Mouse (Mus musculus): ENCODE data around the gene Chrnd. TPM values are rescaled to one million over a fixed set of nuclear protein-coding genes. Genes with fewer than 3 reads are reported as not detected.

The Chrnd gene
- polyA plus RNA-seq (2015; fragmentation: Nextera tagmentation; extraction: Ambion mirVana), result not detected in 2 replicates

GRCm38 (mm10) chr1:87190429-87190828, at the start of gene Chrnd:
Gene Chrnd, plus strand, starts transcription at chr1:87190607.
- no peak within 1 kb of the TSS for H3K4me2 ChIP-seq (replicated peaks)
- H3K36me3 ChIP-seq, result no peaks in the 10 kb centered on the region
- H3K4me1 ChIP-seq (replicated peaks), result peaks cover 12% of the 10 kb centered on the region
- no peak for ATAC-seq
- H3K27ac ChIP-seq, result no peak within 1 kb of the TSS
- no peaks in the 10 kb centered on the region for H3K9me3 ChIP-seq
- 48% methylated on average over 4 of the region's 4 CpGs for WGBS
- no peak within 1 kb of the TSS for H3K9ac ChIP-seq (replicated peaks)
- H3K4me3 ChIP-seq (replicated peaks), result no peak within 1 kb of the TSS
- peaks cover 24% of the 10 kb centered on the region for H3K27me3 ChIP-seq

GRCm38 (mm10) chr1:87141550-87141949, 48.9 kb upstream of the Chrnd start:
- no peaks in the 10 kb centered on the region for H3K9me3 ChIP-seq
- 69% methylated on average over 4 of the region's 4 CpGs for WGBS
- no peak overlapping the region for H3K4me3 ChIP-seq (replicated peaks)
- H3K4me2 ChIP-seq (replicated peaks), result no peak overlapping the region
- no peaks in the 10 kb centered on the region for H3K27me3 ChIP-seq
- ATAC-seq, result peak; percentile 50; the same call in 1 of the 2 replicates
- no peak overlapping the region for H3K27ac ChIP-seq
- no peak overlapping the region for H3K9ac ChIP-seq (replicated peaks)
- H3K36me3 ChIP-seq, result no peaks in the 10 kb centered on the region
- peaks cover 16% of the 10 kb centered on the region for H3K4me1 ChIP-seq (replicated peaks)

- H3K4me2 ChIP-seq (replicated peaks), result no peak overlapping the region
- no peaks in the 10 kb centered on the region for H3K9me3 ChIP-seq
- ATAC-seq, result peak; percentile 43; the same call in 1 of the 2 replicates
- H3K27me3 ChIP-seq, result no peaks in the 10 kb centered on the region
- WGBS, result 66% methylated on average over 9 of the region's 9 CpGs
- H3K4me3 ChIP-seq (replicated peaks), result no peak overlapping the region
- peaks cover 16% of the 10 kb centered on the region for H3K4me1 ChIP-seq (replicated peaks)
- no peaks in the 10 kb centered on the region for H3K36me3 ChIP-seq
- H3K9ac ChIP-seq (replicated peaks), result no peak overlapping the region
- no peak overlapping the region for H3K27ac ChIP-seq
Measured at GRCm38 (mm10) chr1:87142456-87142855, 48.0 kb upstream of the Chrnd start.

- Histone ChIP-seq H3K9ac (replicated peaks) (no peak overlapping the region), H3K9me3 (no peaks in the 10 kb centered on the region), H3K36me3 (no peaks in the 10 kb centered on the region), H3K4me3 (replicated peaks) (no peak overlapping the region), H3K4me1 (replicated peaks) (peaks cover 16% of the 10 kb centered on the region), H3K4me2 (replicated peaks) (no peak overlapping the region), H3K27me3 (peaks cover 4% of the 10 kb centered on the region; the same call in 1 of the 2 replicates), H3K27ac (no peak overlapping the region)
- 65% methylated on average over 10 of the region's 10 CpGs for WGBS
- ATAC-seq, result peak; percentile 13; the same call in 1 of the 2 replicates
Measured at GRCm38 (mm10) chr1:87143141-87143540, 47.3 kb upstream of the Chrnd start.

GRCm38 (mm10) chr1:87149422-87149821, 41.0 kb upstream of the Chrnd start:
- peaks cover 51% of the 10 kb centered on the region for H3K27me3 ChIP-seq
- H3K9ac ChIP-seq (replicated peaks), result no peak overlapping the region

GRCm38 (mm10) chr1:87151286-87151685, 39.1 kb upstream of the Chrnd start:
- ATAC-seq, result no peak
- H3K9ac ChIP-seq (replicated peaks), result no peak overlapping the region
- no peak overlapping the region for H3K27ac ChIP-seq
- H3K9me3 ChIP-seq, result no peaks in the 10 kb centered on the region
- 87% methylated on average over 6 of the region's 6 CpGs for WGBS
- no peaks in the 10 kb centered on the region for H3K36me3 ChIP-seq
- peaks cover 69% of the 10 kb centered on the region for H3K27me3 ChIP-seq
- H3K4me2 ChIP-seq (replicated peaks), result no peak overlapping the region
- H3K4me3 ChIP-seq (replicated peaks), result no peak overlapping the region
- peaks cover 28% of the 10 kb centered on the region for H3K4me1 ChIP-seq (replicated peaks)

More at GRCm38 (mm10) chr1:87149422-87149821, 41.0 kb upstream of the Chrnd start:
- Histone ChIP-seq H3K36me3 (no peaks in the 10 kb centered on the region), H3K9me3 (no peaks in the 10 kb centered on the region), H3K4me3 (replicated peaks) (no peak overlapping the region), H3K4me2 (replicated peaks) (no peak overlapping the region), H3K4me1 (replicated peaks) (peaks cover 13% of the 10 kb centered on the region), H3K27ac (no peak overlapping the region)
- 22% methylated on average over 13 of the region's 13 CpGs for WGBS
- ATAC-seq, result no peak

- Histone ChIP-seq H3K27ac (no peak overlapping the region), H3K27me3 (peaks cover 88% of the 10 kb centered on the region), H3K4me2 (replicated peaks) (peak overlapping the region; percentile 66), H3K4me3 (replicated peaks) (peak overlapping the region; percentile 45), H3K9me3 (no peaks in the 10 kb centered on the region), H3K9ac (replicated peaks) (peak overlapping the region; percentile 51), H3K36me3 (no peaks in the 10 kb centered on the region), H3K4me1 (replicated peaks) (peaks cover 28% of the 10 kb centered on the region)
- peak; percentile 28; the same call in 1 of the 2 replicates for ATAC-seq
- 0% methylated on average over 71 of the region's 72 CpGs for WGBS
Measured at GRCm38 (mm10) chr1:87153776-87154500, 36.5 kb upstream of the Chrnd start.

GRCm38 (mm10) chr1:87154501-87155120, 35.8 kb upstream of the Chrnd start:
- Histone ChIP-seq H3K9ac (replicated peaks) (peak overlapping the region; percentile 51), H3K4me1 (replicated peaks) (peaks cover 28% of the 10 kb centered on the region), H3K27me3 (peaks cover 88% of the 10 kb centered on the region), H3K36me3 (no peaks in the 10 kb centered on the region), H3K9me3 (no peaks in the 10 kb centered on the region), H3K4me3 (replicated peaks) (peak overlapping the region; percentile 45), H3K4me2 (replicated peaks) (peak overlapping the region; percentile 66), H3K27ac (no peak overlapping the region)
- peak; percentile 1; the same call in 1 of the 2 replicates for ATAC-seq
- WGBS, result under 1% methylated on average over 58 of the region's 58 CpGs

GRCm38 (mm10) chr1:87155531-87156198, 34.7 kb upstream of the Chrnd start:
- Histone ChIP-seq H3K9me3 (no peaks in the 10 kb centered on the region), H3K27ac (no peak overlapping the region), H3K36me3 (no peaks in the 10 kb centered on the region), H3K9ac (replicated peaks) (peak overlapping the region; percentile 66), H3K4me1 (replicated peaks) (peaks cover 28% of the 10 kb centered on the region), H3K27me3 (peaks cover 88% of the 10 kb centered on the region), H3K4me3 (replicated peaks) (peak overlapping the region; percentile 45), H3K4me2 (replicated peaks) (peak overlapping the region; percentile 66)
- under 1% methylated on average over 56 of the region's 56 CpGs for WGBS
- peak; percentile 53 for ATAC-seq

GRCm38 (mm10) chr1:87156199-87156587, 34.2 kb upstream of the Chrnd start, which contains the start of gene Ecel1:
Gene Ecel1, minus strand, starts transcription at chr1:87156521.
- peak; percentile 10; the same call in 1 of the 2 replicates for ATAC-seq
- Histone ChIP-seq H3K4me2 (replicated peaks) (peak within 1 kb of the TSS; percentile 66), H3K9me3 (no peaks in the 10 kb centered on the region), H3K4me1 (replicated peaks) (peaks cover 28% of the 10 kb centered on the region), H3K36me3 (no peaks in the 10 kb centered on the region), H3K27me3 (peaks cover 83% of the 10 kb centered on the region), H3K9ac (replicated peaks) (peak within 1 kb of the TSS; percentile 66), H3K4me3 (replicated peaks) (peak within 1 kb of the TSS; percentile 45), H3K27ac (no peak within 1 kb of the TSS)
- WGBS, result 4% methylated on average over 12 of the region's 12 CpGs

- no peak overlapping the region for H3K9ac ChIP-seq (replicated peaks)
- peaks cover 51% of the 10 kb centered on the region for H3K27me3 ChIP-seq
- ATAC-seq, result no peak
- H3K4me2 ChIP-seq (replicated peaks), result no peak overlapping the region
- H3K9me3 ChIP-seq, result no peaks in the 10 kb centered on the region
- no peak overlapping the region for H3K27ac ChIP-seq
- H3K4me1 ChIP-seq (replicated peaks), result peaks cover 22% of the 10 kb centered on the region
- 84% methylated on average over 3 of the region's 3 CpGs for WGBS
- H3K36me3 ChIP-seq, result no peaks in the 10 kb centered on the region
- no peak overlapping the region for H3K4me3 ChIP-seq (replicated peaks)
Measured at GRCm38 (mm10) chr1:87159396-87159795, 31.0 kb upstream of the Chrnd start.

Measured in midbrain, embryonic 13.5 days (tissue).